Mouse (Mus musculus): ENCODE measurements around the gene Gorasp2. TPM values are rescaled to one million over a fixed set of nuclear protein-coding genes. Genes with fewer than 3 reads are reported as not detected.

Gorasp2 gene
- polyA plus RNA-seq, 1 experiment from 2014 or later: 169 TPM

- Histone ChIP-seq H3K9me3 (ENCODE audit: control insufficient read depth, low read length) (no peaks in the 10 kb centered on the region), H3K4me1 (replicated peaks; ENCODE audit: control insufficient read depth, insufficient read depth, low read length) (no peaks in the 10 kb centered on the region), H3K4me3 (ENCODE audit: low read length) (no peak overlapping the region), H3K9ac (ENCODE audit: low read length) (no peak overlapping the region), H3K27ac (ENCODE audit: low read length) (no peak overlapping the region), H3K27me3 (ENCODE audit: control insufficient read depth, insufficient read depth, low read depth, low read length) (no peaks in the 10 kb centered on the region), H3K36me3 (ENCODE audit: control insufficient read depth, insufficient read depth, low read length) (peaks cover 13% of the 10 kb centered on the region), H3K4me2 (ENCODE audit: low read depth, low read length) (no peak overlapping the region)
- WGBS: 90% methylated on average over 2 of the region's 2 CpGs
- no peak for ATAC-seq (ENCODE audit: low read depth)
These were observed 90.3 kb downstream of the Gorasp2 start for GRCm38 (mm10) chr2:70751655-70752054.

- Histone ChIP-seq H3K9ac (ENCODE audit: low read length) (no peak overlapping the region), H3K9me3 (ENCODE audit: control insufficient read depth, low read length) (no peaks in the 10 kb centered on the region), H3K4me3 (ENCODE audit: low read length) (no peak overlapping the region), H3K4me1 (replicated peaks; ENCODE audit: control insufficient read depth, insufficient read depth, low read length) (no peaks in the 10 kb centered on the region), H3K27me3 (ENCODE audit: control insufficient read depth, insufficient read depth, low read depth, low read length) (no peaks in the 10 kb centered on the region), H3K36me3 (ENCODE audit: control insufficient read depth, insufficient read depth, low read length) (peaks cover 13% of the 10 kb centered on the region), H3K4me2 (ENCODE audit: low read depth, low read length) (no peak overlapping the region), H3K27ac (ENCODE audit: low read length) (no peak overlapping the region)
- WGBS: 90% methylated on average over 5 of the region's 5 CpGs
- ATAC-seq (ENCODE audit: low read depth): no peak
These were observed 90.8 kb downstream of the Gorasp2 start for GRCm38 (mm10) chr2:70752149-70752548.

Other genes with a start within 250 kb of the Gorasp2 start
- gene Sp5, start 186.7 kb upstream of the Gorasp2 start, polyA plus RNA-seq (2015; fragmentation: Nextera tagmentation; extraction: Ambion mirVana): 5.1 and 5.7 TPM in 2 replicates
- 10.0 and 11.9 TPM in 2 replicates for gene Erich2, start 152.8 kb upstream of the Gorasp2 start, polyA plus RNA-seq (2015; fragmentation: Nextera tagmentation; extraction: Ambion mirVana)
- 0.46 and 0.63 TPM in 2 replicates for gene Gad1, start 108.5 kb upstream of the Gorasp2 start, polyA plus RNA-seq (2015; fragmentation: Nextera tagmentation; extraction: Ambion mirVana)
- gene Gm26558, start 532 bp downstream of the Gorasp2 start, polyA plus RNA-seq (2015; fragmentation: Nextera tagmentation; extraction: Ambion mirVana): 3.3 TPM in 2 replicates
- 21.1 and 22.9 TPM in 2 replicates for gene Tlk1, start 164.2 kb downstream of the Gorasp2 start, polyA plus RNA-seq (2015; fragmentation: Nextera tagmentation; extraction: Ambion mirVana)